Mouse (Mus musculus) monocyte, adult 5-6 weeks (primary cell): ENCODE results near the gene Spats2. TPM values are rescaled to one million over a fixed set of nuclear protein-coding genes. Genes with fewer than 3 reads are reported as not detected.

Experiments
- ATAC-seq: fragments of 153-309, 156-312 bp; replicated peaks from 2 replicates; pipeline ENCODE4 v1.8.0; 2017; ENCODE audit warnings: mild to moderate bottlenecking; ENCODE audit not compliant: low TSS enrichment, insufficient number of reproducible peaks, severe bottlenecking, poor library complexity, low FRiP score
- total RNA-seq: library from RNA; stranded (forward); fragments of 200-1000, 200-491, 200-594 nt; gene quantifications from 3 replicates; pipeline ENCODE4 v1.2.3, GENCODE M21; 2017

Gene Spats2
- total RNA-seq, 1 experiment from 2014 or later, result not detected

DNA sequence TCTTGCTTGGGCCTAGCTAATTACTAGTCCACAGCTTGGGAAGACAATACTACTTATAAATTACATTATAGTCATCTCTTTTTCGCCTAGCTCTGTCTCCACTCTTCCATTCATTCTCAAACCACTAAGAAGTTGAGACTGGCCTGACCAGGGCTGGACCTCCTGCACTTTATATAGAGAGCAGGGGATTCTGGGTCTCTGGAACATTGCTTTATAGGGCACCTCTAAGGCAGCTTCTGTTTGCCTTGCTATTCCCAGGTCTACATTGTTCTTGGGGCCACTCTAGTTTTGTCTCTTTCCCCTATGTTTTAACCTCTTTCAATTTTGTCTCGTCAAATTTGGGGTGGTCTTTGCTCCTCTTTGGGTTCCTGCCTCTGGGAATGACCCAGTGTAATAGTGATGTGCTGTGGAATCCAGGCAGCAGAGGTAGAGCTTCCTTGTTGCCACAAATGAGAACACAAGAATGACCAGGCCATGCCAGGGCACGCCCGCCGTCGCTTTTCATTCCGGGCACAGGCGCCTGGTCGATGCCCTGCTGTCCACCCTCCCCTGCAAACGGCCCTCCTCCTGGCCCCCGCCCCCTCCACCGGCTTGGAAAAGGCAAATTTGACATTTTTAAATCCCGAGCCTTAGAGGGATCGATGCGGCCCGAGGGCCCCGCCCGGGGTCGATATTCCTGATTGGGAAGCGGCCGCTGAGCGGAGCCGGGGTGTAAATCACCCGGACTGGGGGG, 29.5 kb upstream of the Spats2 start:
- no peak for ATAC-seq

GRCm38 (mm10) chr15:99096831-99097500, 28.8 kb upstream of the Spats2 start:
- ATAC-seq, result no peak

DNA sequence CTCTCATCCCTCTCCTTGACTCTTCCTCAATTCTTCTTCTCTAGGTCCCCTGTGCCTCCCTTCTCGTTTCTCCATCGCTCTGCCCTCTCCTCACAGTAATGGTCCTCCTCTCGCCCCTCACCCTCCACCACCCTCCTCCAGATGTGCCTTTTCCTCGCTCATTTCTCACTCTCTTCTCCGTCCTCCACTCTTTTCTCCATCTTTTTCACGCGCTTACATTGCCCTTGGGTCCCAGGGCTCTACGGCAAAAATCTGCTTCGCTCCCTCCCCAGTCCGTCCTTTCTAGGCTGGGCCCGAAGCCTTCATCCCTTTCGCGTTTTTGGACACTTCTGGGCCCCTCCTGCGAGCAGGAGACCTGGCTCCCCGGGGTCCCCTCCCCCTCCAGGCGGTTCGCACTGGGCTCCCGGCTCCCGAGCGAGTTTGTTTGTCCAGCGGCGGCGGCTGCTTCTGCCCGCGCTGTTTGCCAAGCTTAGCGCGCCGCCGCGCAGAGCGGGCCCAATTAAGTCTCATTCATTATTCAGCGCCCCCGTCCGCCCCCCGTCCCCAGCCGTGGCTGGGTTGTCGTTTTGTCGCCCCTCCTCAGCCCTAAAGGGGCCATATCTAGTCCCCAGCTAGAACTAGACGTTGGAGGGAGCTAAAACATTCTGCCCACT, 27.8 kb upstream of the Spats2 start:
- no peak for ATAC-seq

- ATAC-seq, result no peak
These were observed 27.2 kb upstream of the Spats2 start for GRCm38 (mm10) chr15:99098493-99098861.

GRCm38 (mm10) chr15:99099139-99099556, 26.6 kb upstream of the Spats2 start:
- no peak for ATAC-seq

GRCm38 (mm10) chr15:99099984-99100383, 25.7 kb upstream of the Spats2 start:
- no peak for ATAC-seq

DNA sequence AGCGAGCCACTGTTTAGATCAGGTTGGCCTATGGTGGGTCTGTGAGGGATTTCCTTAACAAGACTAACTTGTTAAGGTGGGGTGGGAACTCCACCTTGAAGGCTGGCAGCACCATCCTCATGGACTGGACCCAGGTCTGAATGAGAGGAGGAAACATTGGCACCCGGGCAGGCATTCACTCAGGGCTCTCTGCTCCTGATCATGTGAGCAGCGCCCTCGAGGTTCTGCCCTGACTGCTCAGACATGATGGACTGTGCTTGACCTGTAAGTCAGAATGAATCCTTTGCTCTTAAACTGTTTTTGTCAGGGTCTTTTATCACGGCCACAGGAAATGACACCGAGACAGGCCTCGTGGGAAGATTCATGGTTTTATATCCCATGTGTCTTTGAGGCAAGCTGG, 20.5 kb upstream of the Spats2 start:
- ATAC-seq, result no peak

DNA sequence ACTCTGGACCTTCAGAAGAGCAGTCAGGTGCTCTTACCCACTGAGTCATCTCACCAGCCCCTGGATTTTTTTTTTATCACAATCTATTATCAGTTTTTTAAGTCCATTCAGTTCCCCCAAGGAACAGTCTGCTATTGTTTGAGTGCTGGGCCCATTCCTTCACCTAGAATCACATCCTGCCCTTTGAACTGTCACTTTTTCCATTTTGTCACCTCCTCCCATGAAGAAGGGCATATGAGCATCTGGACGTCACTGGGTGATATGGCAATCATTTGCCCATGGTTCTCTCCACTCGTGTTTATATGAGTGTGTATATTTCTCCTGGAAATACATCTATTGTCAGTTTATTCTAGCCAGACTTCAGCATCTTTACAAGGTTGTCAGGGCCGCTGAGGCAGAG, 17.9 kb upstream of the Spats2 start:
- no peak for ATAC-seq

- no peak for ATAC-seq
These were observed 14.6 kb upstream of the Spats2 start for GRCm38 (mm10) chr15:99111139-99111538.

- no peak for ATAC-seq
These were observed 13.9 kb upstream of the Spats2 start for GRCm38 (mm10) chr15:99111809-99112208.

GRCm38 (mm10) chr15:99112843-99113395, 12.8 kb upstream of the Spats2 start:
- ATAC-seq, result no peak

- no peak for ATAC-seq
These were observed 12.2 kb upstream of the Spats2 start for GRCm38 (mm10) chr15:99113396-99113975.

GRCm38 (mm10) chr15:99114312-99115064, 11.2 kb upstream of the Spats2 start:
- ATAC-seq, result no peak

- ATAC-seq, result no peak
These were observed 10.7 kb upstream of the Spats2 start for GRCm38 (mm10) chr15:99115065-99115423.

DNA sequence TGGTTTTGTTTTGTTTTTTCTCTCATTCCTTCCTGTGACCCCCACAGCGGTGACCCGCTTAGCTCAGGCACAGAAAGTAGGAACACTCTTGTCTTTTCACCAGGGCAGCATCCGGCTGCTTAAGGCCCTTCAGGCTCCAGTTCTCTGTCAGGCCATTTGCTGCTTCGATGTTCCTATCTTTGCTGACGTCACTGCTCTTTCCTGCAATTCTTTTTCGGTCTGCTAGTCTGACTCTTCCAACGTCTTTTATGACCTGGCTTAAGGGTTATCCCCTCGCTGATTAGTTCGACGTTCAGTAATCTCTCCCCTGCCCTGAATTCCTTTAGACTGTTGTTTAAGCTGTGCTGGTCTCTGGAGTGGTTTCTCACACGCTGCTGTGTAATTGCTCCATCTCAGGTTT, 9.2 kb upstream of the Spats2 start:
- no peak for ATAC-seq

- no peak for ATAC-seq
These were observed 4.9 kb upstream of the Spats2 start for GRCm38 (mm10) chr15:99120814-99121213.

DNA sequence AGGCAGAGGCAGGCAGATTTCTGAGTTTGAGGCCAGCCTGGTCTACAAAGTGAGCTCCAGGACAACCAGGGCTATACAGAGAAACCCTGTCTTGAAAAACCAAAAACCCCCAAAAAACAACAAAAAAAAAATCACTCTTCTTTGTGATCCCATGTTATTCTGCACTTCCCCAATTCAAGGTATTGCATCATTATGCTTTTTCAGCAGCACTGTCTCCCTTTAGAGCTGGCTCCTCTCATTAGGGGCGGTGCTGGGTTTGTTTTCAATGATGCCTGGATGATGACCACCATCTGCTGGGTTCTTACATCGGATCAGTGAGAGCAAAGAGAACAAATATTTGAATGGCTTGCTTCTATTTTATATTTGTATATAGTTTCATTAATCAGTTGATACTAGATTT, 3.1 kb upstream of the Spats2 start:
- no peak for ATAC-seq

- no peak for ATAC-seq
These were observed 532 bp downstream of the Spats2 start for GRCm38 (mm10) chr15:99126081-99126815.
